Mouse (Mus musculus) megakaryocyte progenitor cell, adult 5-6 weeks (primary cell): ENCODE measurements at regions not wholly inside any gene's neighbourhood (a gene's known extent, or its start where the extent isn't known, plus 50 kb on each side); places are given as distances from the start of the nearest gene placed in this dataset.
"Not testable (repeated sequence)": the region's sequence is repeated elsewhere in the genome, so short reads cannot be mapped to it uniquely, and the experiment has no call there.

Experiments used
- ATAC-seq: replicated peaks from 2 replicates; pipeline ENCODE4 v1.8.0; 2016; ENCODE audit warnings: mild to moderate bottlenecking, moderate TSS enrichment, inconsistent platforms; ENCODE audit not compliant: poor library complexity

- ATAC-seq, result not testable (repeated sequence)
These were observed 197.9 kb downstream of the Samd9l start for GRCm38 (mm10) chr6:3201507-3201906.

GRCm38 (mm10) chr6:3201107-3201506 is 198.3 kb downstream of the Samd9l start:
- ATAC-seq, result no peak

GRCm38 (mm10) chr6:3200586-3200985 is 198.8 kb downstream of the Samd9l start:
- ATAC-seq, result not testable (repeated sequence)

- ATAC-seq, result not testable (repeated sequence)
These were observed 206.9 kb downstream of the Samd9l start for GRCm38 (mm10) chr6:3192424-3192820.

GRCm38 (mm10) chr6:3191695-3192423 is 207.5 kb downstream of the Samd9l start:
- not testable (repeated sequence) for ATAC-seq

GRCm38 (mm10) chr6:3183819-3184199 is 215.6 kb downstream of the Samd9l start:
- ATAC-seq, result peak; percentile 43

GRCm38 (mm10) chr6:3182889-3183818 is 216.2 kb downstream of the Samd9l start:
- ATAC-seq, result peak; percentile 84

- ATAC-seq, result not testable (repeated sequence)
These were observed 216.9 kb downstream of the Samd9l start for GRCm38 (mm10) chr6:3182424-3182841.

GRCm38 (mm10) chr6:3179603-3180348 is 219.6 kb downstream of the Samd9l start:
- not testable (repeated sequence) for ATAC-seq

GRCm38 (mm10) chr6:3169479-3169878 is 229.9 kb downstream of the Samd9l start:
- not testable (repeated sequence) for ATAC-seq

- ATAC-seq, result peak; percentile 90
These were observed 233.2 kb downstream of the Samd9l start for GRCm38 (mm10) chr6:3166149-3166548.

GRCm38 (mm10) chr6:3151901-3152300 is 247.5 kb downstream of the Samd9l start:
- ATAC-seq, result not testable (repeated sequence)

- not testable (repeated sequence) for ATAC-seq
These were observed 261.5 kb downstream of the Samd9l start for GRCm38 (mm10) chr6:3137823-3138222.

- not testable (repeated sequence) for ATAC-seq
These were observed 265.6 kb downstream of the Samd9l start for GRCm38 (mm10) chr6:3133763-3134162.

- peak; percentile 86 for ATAC-seq
These were observed 283.1 kb downstream of the Samd9l start for GRCm38 (mm10) chr6:3116296-3116695.
